Mouse (Mus musculus) right cerebral cortex, adult 18-20 months (tissue): Measurements from ENCODE around the gene Olfr963.
"Not testable (repeated sequence)": the region's sequence is repeated elsewhere in the genome, so short reads cannot be mapped to it uniquely, and the experiment has no call there.

Experiments
- DNase-seq: peaks from one replicate; pipeline ENCODE4 v3.0.0; 2022; ENCODE audit warnings: mixed read lengths

The Olfr963 gene

DNA sequence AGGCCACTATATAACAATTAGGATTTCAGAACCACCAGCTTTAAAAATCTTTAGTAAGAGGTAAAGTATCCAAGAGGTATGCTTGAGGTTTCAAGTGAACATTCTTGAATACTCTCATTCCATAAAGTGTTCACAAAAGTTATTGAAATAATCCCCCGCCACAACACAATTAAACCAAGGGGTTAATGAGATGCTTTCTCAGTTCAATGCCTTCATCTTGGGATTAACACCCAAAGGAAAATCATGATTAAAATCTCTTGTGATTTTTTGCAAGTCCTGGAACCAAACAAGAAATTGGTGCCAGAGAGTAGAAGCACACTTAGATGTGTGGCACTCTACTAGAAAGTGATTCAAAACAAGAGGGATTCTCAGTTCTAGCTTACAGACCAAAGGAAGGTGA, at the start of gene Olfr963:
Olfr963 (plus strand) TSS at position 301 of the 400 bp plus-strand sequence.
- no peak for DNase-seq

DNA sequence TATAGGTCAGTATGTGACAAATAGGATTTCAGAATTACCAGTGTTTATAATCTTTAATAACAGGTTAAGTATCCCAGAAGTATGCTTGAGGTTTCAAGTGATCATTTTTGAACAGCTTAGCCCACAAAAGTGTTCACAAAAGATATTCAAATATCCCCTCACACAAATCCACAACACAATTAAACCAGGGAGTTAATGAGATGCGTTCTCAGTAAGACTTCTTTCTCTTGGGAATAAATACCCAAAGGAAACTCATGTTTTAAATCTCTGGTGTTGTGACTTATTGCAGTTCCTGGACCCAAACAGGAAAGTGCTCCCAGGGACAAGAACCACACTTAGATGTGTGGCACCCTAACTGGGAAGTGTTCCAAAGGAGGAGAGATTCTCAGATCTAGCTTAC, 45.9 kb upstream of the Olfr963 start, which contains the start of gene Olfr960:
Olfr960 (plus strand) TSS at position 301 of the 400 bp plus-strand sequence.
- DNase-seq = no peak

DNA sequence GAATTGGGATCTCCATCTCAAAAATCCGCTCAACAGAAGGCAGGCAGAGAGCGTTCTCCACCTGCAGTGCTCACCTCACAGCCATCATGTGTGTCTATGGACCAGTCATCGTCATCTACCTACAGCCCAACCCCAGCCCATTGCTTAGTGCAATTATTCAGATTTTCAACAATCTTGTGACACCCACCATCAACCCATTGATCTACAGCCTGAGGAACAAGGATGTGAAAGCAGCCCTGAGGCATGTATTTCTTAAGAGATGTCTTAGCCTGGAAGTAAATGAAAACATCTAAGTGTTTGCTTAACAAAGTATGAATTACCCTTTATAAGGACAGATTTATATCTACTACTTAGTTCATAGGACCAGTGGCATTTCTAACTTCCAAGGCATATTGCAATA, 43.2 kb upstream of the Olfr963 start:
- no peak for DNase-seq

DNA sequence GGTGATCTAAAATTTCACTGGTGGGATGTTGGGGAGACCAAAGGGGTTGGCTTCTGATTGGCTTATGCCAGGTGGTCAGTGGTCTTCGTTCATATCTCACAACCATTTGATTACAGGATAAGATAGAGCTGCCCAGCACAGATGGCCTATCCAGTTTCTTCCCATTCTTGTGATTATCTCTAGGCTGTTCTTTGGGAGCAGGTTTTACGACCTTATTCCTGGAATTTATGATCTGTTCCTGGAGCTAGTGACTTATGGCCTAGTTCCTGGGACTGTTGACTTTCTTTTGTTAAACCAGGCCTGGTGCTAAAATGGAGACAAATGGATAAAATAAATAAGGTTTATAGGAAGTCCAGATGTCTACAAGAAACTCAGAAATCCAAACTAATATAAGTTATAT, 42.3 kb upstream of the Olfr963 start:
- no peak for DNase-seq

DNA sequence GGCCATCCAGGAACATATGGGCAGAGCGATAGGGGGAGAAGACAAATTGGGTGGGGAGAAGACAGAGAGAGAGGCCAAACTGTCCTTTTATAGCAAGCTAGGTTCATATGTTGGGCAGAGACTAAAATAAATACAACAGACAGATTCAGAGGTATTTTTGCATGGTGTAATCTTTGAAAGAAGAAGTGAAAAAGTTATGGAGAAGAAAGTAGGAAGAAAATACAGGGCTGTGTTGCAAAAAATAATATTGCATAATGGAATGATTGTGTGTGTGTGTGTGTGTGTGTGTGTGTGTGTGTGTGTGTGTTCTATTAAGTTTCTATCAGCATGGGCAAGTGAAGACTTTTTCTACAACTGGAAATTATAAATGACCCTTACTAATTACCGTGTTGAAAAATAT, 37.9 kb upstream of the Olfr963 start:
- DNase-seq = no peak

DNA sequence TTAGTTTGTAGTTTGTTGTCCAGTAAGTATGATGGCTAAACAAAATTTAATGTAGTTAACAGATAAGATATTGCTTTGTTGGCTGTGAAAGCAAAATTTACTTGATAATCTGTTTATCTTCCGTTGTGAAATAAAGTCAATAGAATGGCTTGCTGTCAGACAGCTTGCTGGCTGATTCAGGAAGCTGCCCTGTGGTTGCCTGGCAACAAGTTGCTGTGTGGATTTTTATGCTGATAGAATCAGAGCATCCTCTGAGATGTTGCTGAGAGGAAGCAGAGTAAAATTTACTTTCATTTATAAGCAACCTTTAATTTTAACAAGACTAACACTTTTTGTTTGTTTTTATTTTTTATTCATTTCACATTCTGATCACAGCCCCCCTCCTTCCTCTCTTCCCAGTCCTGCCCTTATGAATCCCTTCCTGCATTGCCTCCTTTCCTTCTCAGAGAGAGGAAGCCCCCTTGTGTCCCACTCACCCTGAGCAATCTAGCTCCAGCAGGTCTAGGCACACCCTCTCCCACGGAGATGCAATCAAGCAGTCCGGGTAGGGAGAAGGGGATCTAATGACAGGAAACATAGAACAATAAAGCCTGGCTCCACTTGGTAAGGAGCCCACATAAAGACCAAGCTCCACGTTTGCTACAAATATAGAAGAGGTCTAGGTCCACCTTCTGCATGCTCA, 33.0 kb upstream of the Olfr963 start:
- peak; percentile 17 for DNase-seq

DNA sequence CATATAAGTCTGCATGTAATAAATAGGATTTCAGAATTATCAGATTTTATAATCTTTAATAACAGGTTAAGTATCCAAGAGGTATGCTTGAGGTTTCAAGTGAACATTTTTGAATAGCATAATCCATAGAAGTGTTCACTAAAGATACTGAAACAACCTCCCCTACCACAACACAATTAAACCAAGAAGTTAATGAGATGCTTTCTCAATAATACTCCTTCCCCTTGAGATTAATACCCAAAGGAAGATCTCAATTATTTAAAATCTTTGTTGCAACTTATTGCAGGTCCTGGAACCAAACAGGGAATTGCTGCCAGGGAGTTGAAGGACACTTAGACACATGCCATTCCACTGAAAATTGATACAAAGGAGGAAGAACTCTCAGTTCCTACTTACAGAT, 22.2 kb upstream of the Olfr963 start, which contains the start of gene Olfr961:
Olfr961 (plus strand) TSS at position 301 of the 400 bp plus-strand sequence.
- DNase-seq = no peak

DNA sequence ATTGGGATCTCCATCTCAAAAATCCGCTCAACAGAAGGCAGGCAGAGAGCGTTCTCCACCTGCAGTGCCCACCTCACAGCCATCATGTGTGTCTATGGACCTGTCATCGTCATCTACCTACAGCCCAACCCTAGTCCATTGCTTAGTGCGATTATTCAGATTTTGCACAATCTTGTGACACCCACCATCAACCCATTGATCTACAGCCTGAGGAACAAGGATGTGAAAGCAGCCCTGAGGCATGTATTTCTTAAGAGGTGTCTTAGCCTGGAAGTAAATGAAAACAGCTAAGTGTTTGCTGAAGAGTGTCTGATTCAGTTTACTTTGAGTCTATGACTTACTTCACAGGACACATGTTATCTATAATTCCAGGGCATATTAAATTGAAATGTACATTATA, 19.6 kb upstream of the Olfr963 start:
- no peak for DNase-seq

DNA sequence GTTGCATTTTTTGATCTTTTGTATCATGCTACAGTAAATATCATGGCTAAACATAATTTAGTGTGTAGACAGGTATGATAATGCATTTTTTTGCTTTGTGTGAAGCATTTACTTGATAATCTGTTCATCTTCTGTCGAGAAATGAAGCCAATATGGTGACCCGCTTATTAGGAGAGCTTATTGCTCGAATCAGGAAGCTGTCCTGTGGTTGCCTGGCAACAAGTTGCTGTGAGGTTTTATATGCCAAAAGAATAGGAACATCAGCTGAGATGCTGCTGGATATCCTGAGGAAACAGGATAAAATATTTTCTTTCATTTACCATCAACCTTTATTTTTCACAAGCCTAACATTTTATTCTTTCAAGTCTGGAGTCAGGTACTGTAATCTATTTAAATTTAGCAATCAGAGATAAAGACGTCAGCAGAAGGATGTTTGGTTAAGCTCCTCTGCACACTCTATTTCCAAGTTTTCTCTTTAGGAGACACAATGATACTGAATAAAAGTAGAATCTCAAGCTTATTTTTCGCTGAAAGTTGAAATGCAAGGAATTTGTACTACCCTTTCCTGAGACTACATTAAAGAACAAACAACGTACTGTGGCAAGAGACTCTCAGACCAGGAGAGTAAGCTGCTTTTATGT, 12.1 kb upstream of the Olfr963 start:
- DNase-seq = no peak

DNA sequence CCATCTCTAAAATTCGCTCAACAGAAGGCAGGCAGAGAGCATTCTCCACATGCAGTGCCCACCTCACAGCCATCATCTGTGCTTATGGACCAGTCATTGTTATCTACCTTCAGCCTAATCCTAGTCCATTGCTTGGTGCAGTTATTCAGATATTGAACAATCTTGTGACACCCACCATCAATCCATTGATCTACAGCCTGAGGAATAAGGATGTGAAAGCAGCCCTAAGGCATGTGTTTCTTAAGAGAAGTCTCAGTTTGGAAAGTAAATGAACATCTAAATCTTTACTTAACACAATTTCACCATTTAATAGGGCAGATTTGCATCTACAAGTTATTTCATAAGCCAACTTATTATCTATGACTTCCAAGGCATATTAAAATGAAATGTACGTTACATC, 2.7 kb downstream of the Olfr963 start:
- no peak for DNase-seq

DNA sequence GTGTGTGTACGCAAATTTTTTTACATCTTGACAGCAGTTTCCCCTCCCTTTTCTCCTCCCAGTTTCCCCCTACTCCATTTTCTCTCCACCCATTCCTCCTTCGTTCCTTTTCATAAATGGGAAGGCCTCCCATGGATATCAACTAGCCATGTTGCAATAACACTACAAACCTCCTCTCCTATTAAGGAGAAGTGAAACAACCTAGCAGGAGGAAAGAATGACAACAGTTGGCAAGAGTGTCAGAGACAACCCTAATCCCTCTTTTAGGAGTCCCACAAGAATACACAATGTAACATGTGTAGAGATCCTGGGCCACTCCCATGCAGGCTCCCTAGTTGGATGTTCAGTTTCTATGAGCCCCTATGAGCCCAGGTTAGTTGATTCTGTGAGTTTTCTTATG, 7.8 kb downstream of the Olfr963 start:
- no peak for DNase-seq

DNA sequence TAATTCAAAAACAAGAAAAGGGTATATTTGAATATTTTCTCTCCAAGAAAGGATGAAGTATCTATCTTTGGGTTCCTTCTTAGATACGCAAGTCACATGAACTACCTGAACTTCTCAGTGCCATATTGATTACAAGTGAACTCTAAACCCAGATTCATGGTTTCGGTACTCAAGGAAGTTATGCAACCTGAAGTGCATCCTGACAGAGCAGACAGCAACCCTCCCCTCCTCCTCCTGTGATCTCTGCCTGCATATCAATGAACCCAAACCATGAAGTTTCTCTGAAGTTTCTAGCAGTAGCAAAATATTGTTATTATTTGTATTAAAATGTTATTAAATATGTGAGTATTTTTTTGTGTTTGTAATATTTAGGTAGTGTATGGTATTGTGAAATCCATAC, 11.6 kb downstream of the Olfr963 start:
- no peak for DNase-seq

DNA sequence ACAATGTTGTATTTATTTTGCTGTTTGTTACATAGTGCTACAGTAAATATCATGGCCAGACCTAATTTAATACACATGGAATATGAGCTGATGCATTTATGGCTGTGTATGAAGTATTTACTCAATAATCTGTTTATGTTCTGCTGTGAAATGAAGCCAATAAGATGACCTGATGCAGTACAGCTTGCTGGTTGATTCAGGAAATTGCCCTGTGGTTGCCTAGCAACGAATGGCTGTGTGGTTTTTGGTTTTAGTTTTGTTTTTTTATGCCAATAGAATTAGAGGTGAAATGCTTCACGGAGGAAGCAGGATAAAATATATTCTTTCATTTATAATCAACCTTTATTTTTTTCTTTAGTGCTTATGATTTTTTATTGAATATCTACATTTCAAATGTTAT, 12.3 kb downstream of the Olfr963 start:
- DNase-seq = no peak

DNA sequence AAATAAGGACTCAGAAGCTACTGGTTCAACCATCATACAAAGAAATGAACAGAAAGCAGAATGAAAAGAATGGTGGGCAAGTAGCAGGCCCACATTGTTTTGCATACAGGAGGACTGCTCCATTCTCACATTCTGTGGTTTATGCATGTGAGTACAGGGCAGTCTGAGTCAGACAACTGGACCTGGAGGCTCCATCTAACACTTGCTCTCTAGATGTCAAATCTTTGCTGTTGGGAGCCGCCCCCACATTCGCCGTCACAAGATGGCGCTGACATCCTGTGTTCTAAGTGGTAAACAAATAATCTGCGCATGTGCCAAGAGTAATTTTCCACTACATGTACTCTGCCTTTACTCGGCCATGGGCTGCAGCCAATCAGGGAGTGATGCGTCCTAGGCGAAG, 34.1 kb downstream of the Olfr963 start:
- not testable (repeated sequence) for DNase-seq

DNA sequence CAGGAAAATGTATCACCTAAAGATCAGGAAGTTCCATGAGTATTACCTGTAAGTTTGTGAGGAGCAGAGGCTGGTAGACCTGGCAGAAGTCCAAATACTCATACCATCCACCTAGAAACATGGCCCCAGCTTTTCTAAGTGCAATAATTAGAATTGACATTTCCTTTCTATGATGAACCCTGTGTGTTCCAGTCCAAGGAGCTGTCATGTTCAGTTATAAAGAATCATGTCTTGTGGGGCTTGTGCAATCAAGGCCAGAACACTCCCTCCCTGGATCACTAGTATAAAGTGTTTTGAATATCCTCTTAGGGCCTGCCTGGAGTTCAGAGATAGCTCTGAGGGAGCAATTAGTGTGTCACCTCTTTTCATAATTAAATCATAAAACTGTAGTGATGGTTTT, 40.0 kb downstream of the Olfr963 start, which contains the start of gene Olfr149:
Olfr149 (minus strand) TSS at position 101 of the 400 bp plus-strand sequence.
- DNase-seq = no peak

DNA sequence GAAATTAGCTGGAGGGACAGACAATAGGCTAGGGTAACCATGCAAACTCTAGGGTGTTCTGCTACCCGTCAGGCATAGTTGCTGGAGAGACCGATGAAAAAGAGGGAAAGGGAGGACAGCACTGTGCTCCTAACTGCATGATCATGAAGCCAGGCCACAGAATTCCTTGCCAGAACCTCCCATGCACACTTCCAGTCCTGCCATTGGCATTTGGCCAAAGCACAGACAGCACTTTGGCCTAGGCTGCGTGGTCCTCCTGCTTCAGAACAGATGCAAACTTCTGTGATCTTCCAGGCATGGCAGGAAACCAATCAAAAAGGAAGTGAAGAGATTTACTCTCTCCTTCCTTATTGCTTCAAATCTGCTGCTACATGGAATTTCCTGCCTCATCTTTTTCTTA, 42.0 kb downstream of the Olfr963 start:
- no peak for DNase-seq

DNA sequence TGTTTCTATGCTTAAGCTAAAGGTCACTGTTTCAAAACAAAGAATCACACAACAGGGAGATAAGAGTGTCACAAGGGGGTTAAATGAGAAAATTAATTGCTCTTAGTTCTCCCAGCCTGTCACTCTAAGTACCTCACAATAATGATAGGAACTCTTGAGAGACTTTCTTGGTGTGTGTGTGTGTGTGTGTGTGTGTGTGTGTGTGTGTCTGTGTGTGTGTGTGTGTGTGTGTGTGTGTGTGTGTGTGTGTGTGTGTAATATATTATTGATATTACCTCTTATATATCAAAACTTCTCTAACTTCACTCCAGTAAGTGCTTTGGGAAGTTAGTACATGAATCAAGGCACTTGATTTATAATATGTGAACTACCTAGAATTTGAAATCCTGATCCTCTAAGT, 44.0 kb downstream of the Olfr963 start, which contains the start of gene Olfr965:
Olfr965 (plus strand) TSS at position 301 of the 400 bp plus-strand sequence.
- DNase-seq = no peak
